Comparison of ENCODE assay signal across 11 mouse cellular contexts in the genomic region with DNA sequence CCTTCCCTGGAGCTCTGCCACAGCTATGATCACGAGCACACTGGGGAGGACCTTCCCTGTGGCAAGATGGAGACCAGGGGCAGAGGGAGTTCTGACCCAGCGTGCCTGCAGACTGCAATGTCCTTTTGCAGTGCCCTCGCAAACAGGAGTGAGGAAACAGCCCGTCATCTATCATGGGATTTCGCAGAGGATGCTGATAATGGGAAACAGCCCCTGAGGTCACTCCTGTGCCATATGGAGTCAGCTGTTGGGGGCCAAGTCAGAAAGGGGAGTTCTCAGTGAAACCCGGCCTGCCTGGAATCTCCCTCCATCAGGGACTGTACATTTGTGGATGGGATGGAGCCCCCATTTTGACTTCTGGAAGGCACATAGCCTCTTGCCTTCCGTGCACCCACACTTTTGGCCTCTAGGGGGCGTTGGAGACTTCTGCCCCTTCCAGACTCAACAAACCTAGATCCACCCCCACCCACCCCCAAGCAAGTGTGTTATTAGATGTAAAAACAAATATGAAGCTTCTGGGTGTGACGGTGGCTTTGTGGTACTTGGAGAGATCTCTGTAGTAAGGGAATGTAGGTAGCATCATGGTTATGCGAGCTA.
DNase-seq lines count a peak whose midpoint lies in the region; ATAC-seq and TF ChIP-seq lines count a peak whose summit lies in the region.
"Had no signal": no experiment of that assay in that cellular context is flagged by ENCODE, and none has a peak within 500 bp of the region (broad histone marks: within the 10 kb centered on the region; RNA-seq: fewer than 3 reads in every experiment).

No protein-coding gene starts in this region.

- no peak overlapping the region for H3K4me3 ChIP-seq in left cerebral cortex, adult 2 months
- no peak overlapping the region for H3K4me3 ChIP-seq in G1E (ENCODE audit: low read depth, low read length)
- no peak overlapping the region for H3K4me3 ChIP-seq in limb, embryonic 11.5 days (ENCODE audit: low read depth, low read length)
- no peak overlapping the region for H3K4me3 ChIP-seq in midbrain, embryonic 15.5 days
- H3K4me3 ChIP-seq: midbrain, embryonic 12.5 days had no signal

- intact Hi-C loops in left cerebral cortex, adult 2 months (cut with DNase I) = no loop called here
- intact Hi-C loops in left cerebral cortex, postnatal 36 days (cut with DNase I) = no loop called here

- peak; percentile 28 for DNase-seq in adrenal gland, postnatal 14 days
- no peak for DNase-seq in adrenal gland, postnatal 25 days
- DNase-seq in left cerebral cortex, adult 2 months (ENCODE audit: extremely low spot score in 1 of 2, low spot score in 2 of 2) = no peak
- DNase-seq in left cerebral cortex, postnatal 36 days (ENCODE audit: low spot score in 2 of 2) = no peak
- no peak for DNase-seq in G1E (ENCODE audit: low spot score)
- DNase-seq in limb, embryonic 11.5 days (ENCODE audit: low spot score) = peak; percentile 47
- no peak for DNase-seq in ovary, postnatal 36 days (ENCODE audit: low spot score)
- DNase-seq: adrenal gland, postnatal 10 days; cerebellum, postnatal 36 days had no signal

- no peaks in the 10 kb centered on the region for H3K36me3 ChIP-seq in G1E (replicated peaks)
- H3K36me3 ChIP-seq in limb, embryonic 11.5 days (ENCODE audit: control insufficient read depth, insufficient read depth, low read length) = no peaks in the 10 kb centered on the region
- no peaks in the 10 kb centered on the region for H3K36me3 ChIP-seq in midbrain, embryonic 15.5 days (replicated peaks)
- H3K36me3 ChIP-seq: midbrain, embryonic 12.5 days had no signal

- WGBS in limb, embryonic 11.5 days = 35% methylated on average over 10 of the region's 10 CpGs
- 81% methylated on average over 10 of the region's 10 CpGs for WGBS in midbrain, embryonic 15.5 days

- H3K9ac ChIP-seq in limb, embryonic 11.5 days (ENCODE audit: low read length) = no peak overlapping the region
- no peak overlapping the region for H3K9ac ChIP-seq in midbrain, embryonic 15.5 days
- H3K9ac ChIP-seq: midbrain, embryonic 12.5 days had no signal

- TF ChIP-seq CTCF in left cerebral cortex, adult 2 months (IDR thresholded peaks at IDR 0.05) = peak; percentile 7; the same call in 1 of the 2 replicates
- TF ChIP-seq CTCF in G1E (IDR thresholded peaks at IDR 0.05; ENCODE audit: low read depth, low read length) = peak; percentile 31; the same call in 1 of the 2 replicates

- peaks cover 39% of the 10 kb centered on the region for H3K27me3 ChIP-seq in G1E (ENCODE audit: insufficient read depth, low read length)
- no peaks in the 10 kb centered on the region for H3K27me3 ChIP-seq in limb, embryonic 11.5 days (ENCODE audit: control insufficient read depth, insufficient read depth, low read length)
- no peaks in the 10 kb centered on the region for H3K27me3 ChIP-seq in midbrain, embryonic 15.5 days (replicated peaks)
- H3K27me3 ChIP-seq: midbrain, embryonic 12.5 days had no signal

- no peak overlapping the region for H3K27ac ChIP-seq in left cerebral cortex, adult 2 months
- H3K27ac ChIP-seq in limb, embryonic 11.5 days (replicated peaks; ENCODE audit: low read depth, low read length) = no peak overlapping the region
- no peak overlapping the region for H3K27ac ChIP-seq in midbrain, embryonic 15.5 days
- H3K27ac ChIP-seq: midbrain, embryonic 12.5 days had no signal

- no peak overlapping the region for H3K4me2 ChIP-seq in limb, embryonic 11.5 days (ENCODE audit: low read depth, severe bottlenecking)
- no peak overlapping the region for H3K4me2 ChIP-seq in midbrain, embryonic 15.5 days
- H3K4me2 ChIP-seq: midbrain, embryonic 12.5 days had no signal

- H3K4me1 ChIP-seq in G1E (ENCODE audit: insufficient read depth, low read depth, low read length) = no peaks in the 10 kb centered on the region
- H3K4me1 ChIP-seq in limb, embryonic 11.5 days (ENCODE audit: control insufficient read depth, insufficient read depth, low read length) = peaks cover 6% of the 10 kb centered on the region; the same call in 1 of the 2 replicates
- no peaks in the 10 kb centered on the region for H3K4me1 ChIP-seq in midbrain, embryonic 15.5 days
- H3K4me1 ChIP-seq: midbrain, embryonic 12.5 days had no signal

- no peak for ATAC-seq in G1E (ENCODE audit: extremely low read depth, insufficient number of reproducible peaks, low FRiP score, poor library complexity, severe bottlenecking)
- ATAC-seq in limb, embryonic 11.5 days (ENCODE audit: insufficient number of reproducible peaks, low FRiP score, low TSS enrichment, low read depth) = no peak
- no peak for ATAC-seq in midbrain, embryonic 15.5 days (replicated peaks)

- no peaks in the 10 kb centered on the region for H3K9me3 ChIP-seq in G1E (replicated peaks)
- H3K9me3 ChIP-seq in limb, embryonic 11.5 days (ENCODE audit: control insufficient read depth, low read length) = no peaks in the 10 kb centered on the region
- H3K9me3 ChIP-seq in midbrain, embryonic 15.5 days = no peaks in the 10 kb centered on the region

Comparison
In these comparisons a context has a peak if more than half of its experiments do, and no peak if none do; other contexts are left out.
1. DNase-seq: peak in adrenal gland, postnatal 14 days (single experiment) and limb, embryonic 11.5 days (single experiment); none in adrenal gland, postnatal 25 days (single experiment), left cerebral cortex, adult 2 months (0 of 2), left cerebral cortex, postnatal 36 days (0 of 2), G1E (single experiment) and ovary, postnatal 36 days (single experiment).